Mouse (Mus musculus) lung, adult 2 months (tissue): Measurements from ENCODE around the gene Cplx3.

Experiments
- CTCF ChIP-seq: fragments of 200-500 bp; IDR thresholded peaks from 2 replicates; pipeline ENCODE4 v1.5.1; 2011; ENCODE audit warnings: mild to moderate bottlenecking, low read length, control low read depth; ENCODE audit not compliant: insufficient read depth
- POLR2A ChIP-seq: fragments of 200-500 bp; IDR thresholded peaks from 2 replicates; pipeline ENCODE4 v1.6.1; 2011; ENCODE audit warnings: low read depth, mild to moderate bottlenecking, control low read depth, low read length, borderline replicate concordance; ENCODE audit errors: extremely low read depth

DNA sequence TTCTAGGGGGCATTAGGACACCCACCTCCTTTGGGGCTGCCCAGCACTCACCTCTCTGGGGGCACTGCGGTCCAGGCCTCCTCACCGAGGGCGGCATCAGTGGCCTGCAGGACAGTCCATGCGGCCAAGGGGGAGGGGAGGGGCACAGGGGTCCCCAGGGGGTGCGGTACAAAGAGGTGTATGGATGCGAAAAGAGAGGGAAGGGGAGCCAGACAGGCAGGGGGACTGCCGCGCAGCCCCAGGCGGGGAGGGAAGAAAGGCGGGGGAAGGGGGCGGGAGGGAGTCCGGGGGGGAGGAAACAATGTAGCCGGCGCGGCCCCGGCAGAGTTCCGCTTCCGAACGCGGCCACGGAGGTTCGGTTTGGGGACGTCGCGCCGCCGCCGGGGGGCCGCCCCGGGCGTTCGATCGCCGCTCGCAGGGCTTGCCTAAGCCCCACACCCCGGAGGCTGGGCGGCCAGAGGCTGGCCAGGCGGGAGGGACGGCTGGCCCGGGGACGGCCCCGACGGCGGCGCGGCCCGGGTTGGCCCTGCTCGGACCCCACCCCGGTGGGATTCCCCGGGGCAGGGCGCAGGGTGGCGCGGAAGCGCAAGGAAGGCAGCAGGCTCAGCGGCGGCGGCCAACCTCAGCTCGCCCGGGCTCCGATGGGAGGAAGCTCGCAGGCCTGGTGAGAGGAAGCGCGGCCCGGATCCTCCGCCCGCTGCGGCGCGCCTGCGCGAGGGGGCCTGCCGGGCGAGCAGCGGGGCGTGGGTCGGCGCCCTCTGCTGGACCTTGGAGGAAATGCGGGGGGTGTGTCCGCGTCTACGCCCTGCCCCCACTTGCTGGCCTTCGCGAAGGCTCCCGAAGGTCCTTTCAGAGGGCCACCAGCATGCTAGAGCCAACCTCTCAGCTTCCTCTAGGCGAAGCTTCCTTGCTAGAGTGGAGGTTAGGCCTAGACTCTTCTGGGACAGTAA is 39.1 kb upstream of the Cplx3 start:
- TF ChIP-seq CTCF (peak; percentile 69), POLR2A (peak; percentile 71; the same call in 1 of the 2 replicates)
